Mouse (Mus musculus) embryonic facial prominence, embryonic 10.5 days (tissue): ENCODE data around the gene Il3. TPM values are rescaled to one million over a fixed set of nuclear protein-coding genes. Genes with fewer than 3 reads are reported as not detected.
A peak's percentile ranks its signal among the peaks of the same experiment; 100 is the strongest.
"Not testable (repeated sequence)": the region's sequence is repeated elsewhere in the genome, so short reads cannot be mapped to it uniquely, and the experiment has no call there.

Source experiments
- DNase-seq: peaks from one replicate; pipeline ENCODE4 v3.0.0-alpha.2; 2017; ENCODE audit warnings: low spot score
- H3K27ac ChIP-seq: fragments of 300-500 bp; sonication (generic); replicated peaks from 2 replicates; pipeline ENCODE4 v1.5.1; 2016; ENCODE audit warnings: mild to moderate bottlenecking
- H3K27me3 ChIP-seq: fragments of 300-500 bp; sonication (generic); replicated peaks from 2 replicates; pipeline ENCODE4 v1.6.1; 2016; ENCODE audit warnings: low read depth, mild to moderate bottlenecking; ENCODE audit not compliant: poor library complexity, severe bottlenecking
- H3K36me3 ChIP-seq: fragments of 300-500 bp; sonication (generic); replicated peaks from 2 replicates; pipeline ENCODE4 v1.6.1; 2016; ENCODE audit warnings: mild to moderate bottlenecking, moderate library complexity
- H3K4me1 ChIP-seq: fragments of 300-500 bp; sonication (generic); 2 replicates; pipeline ENCODE4 v1.6.1; 2016
- H3K4me3 ChIP-seq: fragments of 300-500 bp; sonication (generic); 2 replicates; pipeline ENCODE4 v1.5.1; 2016; ENCODE audit warnings: mild to moderate bottlenecking, moderate library complexity
- H3K9me3 ChIP-seq: fragments of 300-500 bp; sonication (generic); 2 replicates; pipeline ENCODE4 v1.6.1; 2016; ENCODE audit warnings: mild to moderate bottlenecking
- WGBS: fragments of 180-500 bp; shearing (Covaris S2); methylation state at CpG from one replicate; pipeline ENCODE4 v1.1.7; 2016; 5-methylcytosine and 5-hydroxymethylcytosine counted together
- polyA plus RNA-seq: library from polyadenylated mRNA; unstranded; fragments of >200 nt; fragmentation: Nextera tagmentation; extraction: Ambion mirVana; gene quantifications from 2 replicates; pipeline ENCODE4 v1.2.1, GENCODE M21; 2016

Il3 gene
- polyA plus RNA-seq, 1 experiment from 2014 or later = not detected

DNA sequence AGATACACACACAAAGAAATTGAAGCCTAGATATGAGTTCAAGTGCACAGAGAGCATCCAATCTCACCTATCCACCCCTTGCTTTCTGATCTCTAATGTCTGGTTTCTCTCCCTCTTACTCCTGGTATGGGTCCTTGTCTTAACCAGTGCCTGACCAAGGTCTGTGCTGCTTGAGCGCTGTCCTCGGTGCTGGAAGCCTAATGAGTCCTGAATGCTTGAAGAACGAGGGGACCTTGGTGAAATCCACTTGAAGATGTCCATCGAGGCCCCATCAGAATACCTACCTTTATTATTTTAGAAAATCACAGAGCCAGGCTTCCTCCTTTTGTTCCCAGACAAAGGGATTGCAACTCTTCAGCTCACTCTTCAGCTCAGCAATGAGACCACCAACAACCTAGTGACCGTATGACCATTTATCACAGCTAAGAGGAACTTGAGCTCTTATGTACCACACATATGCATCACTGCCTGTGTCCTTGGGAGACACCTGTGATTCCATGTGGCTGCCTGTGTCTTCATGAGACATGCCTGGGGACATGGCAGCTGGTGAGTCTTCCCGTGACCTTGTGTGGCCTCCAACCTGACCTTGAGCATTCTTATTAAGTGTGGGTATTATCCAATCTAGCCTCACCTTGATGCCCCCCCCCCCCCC lies 36.1 kb upstream of the Il3 start:
- Histone ChIP-seq H3K27ac (no peak overlapping the region), H3K9me3 (no peaks in the 10 kb centered on the region), H3K4me3 (peak overlapping the region; percentile 76), H3K4me1 (peaks cover 21% of the 10 kb centered on the region), H3K36me3 (no peaks in the 10 kb centered on the region), H3K27me3 (peaks cover 29% of the 10 kb centered on the region)
- 23% methylated on average over 6 of the region's 6 CpGs for WGBS
- DNase-seq = peak; percentile 78

DNA sequence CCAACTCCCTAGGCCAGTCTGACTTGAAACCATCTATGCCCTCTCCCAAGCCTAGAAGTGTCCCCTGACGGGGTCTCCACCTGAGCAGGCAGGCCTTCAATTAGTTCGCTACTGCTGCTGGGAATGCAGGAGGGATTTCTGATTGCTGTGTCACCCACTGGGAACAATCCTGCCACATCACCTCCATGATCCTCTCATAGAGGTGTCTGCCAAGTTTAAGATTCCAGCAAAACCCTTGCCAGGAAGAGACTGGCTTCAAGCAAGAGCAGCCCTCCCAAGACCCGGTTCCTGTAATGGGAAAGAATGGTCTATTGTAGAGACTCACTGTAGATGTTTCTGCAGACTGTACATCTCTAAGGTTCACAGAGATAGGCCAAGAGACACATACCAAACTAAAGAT lies 35.5 kb upstream of the Il3 start:
- H3K4me3 ChIP-seq = no peak overlapping the region
- DNase-seq = no peak
- H3K27ac ChIP-seq = no peak overlapping the region
- H3K4me1 ChIP-seq = peaks cover 21% of the 10 kb centered on the region
- 85% methylated on average over 3 of the region's 3 CpGs for WGBS
- peaks cover 29% of the 10 kb centered on the region for H3K27me3 ChIP-seq
- no peaks in the 10 kb centered on the region; the same call in 1 of the 2 replicates for H3K9me3 ChIP-seq
- no peaks in the 10 kb centered on the region for H3K36me3 ChIP-seq

DNA sequence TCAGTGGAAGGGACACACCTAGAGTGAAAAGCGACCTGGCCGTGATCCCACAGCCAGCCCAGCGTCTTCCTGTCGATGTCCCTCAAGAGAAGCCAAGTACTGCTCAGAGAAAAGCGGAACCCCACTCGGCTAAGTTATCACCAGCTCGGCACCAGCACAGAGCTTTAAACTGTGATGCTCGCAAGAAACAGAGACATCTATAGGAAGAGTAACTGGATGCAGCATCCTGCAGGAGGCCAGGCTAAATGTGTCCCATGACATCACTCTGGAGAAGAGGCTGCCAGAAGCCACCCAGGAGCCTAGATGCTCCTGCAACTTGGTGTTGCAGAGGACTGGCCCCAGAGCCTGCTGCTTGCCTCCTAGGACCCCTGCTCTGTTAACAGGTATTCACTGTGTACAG lies 34.9 kb upstream of the Il3 start:
- H3K4me3 ChIP-seq = no peak overlapping the region
- peaks cover 21% of the 10 kb centered on the region for H3K4me1 ChIP-seq
- H3K27me3 ChIP-seq = peaks cover 29% of the 10 kb centered on the region
- H3K36me3 ChIP-seq = no peaks in the 10 kb centered on the region
- H3K9me3 ChIP-seq = peaks cover 3% of the 10 kb centered on the region; the same call in 1 of the 2 replicates
- DNase-seq = no peak
- WGBS = 87% methylated on average over 8 of the region's 8 CpGs
- no peak overlapping the region for H3K27ac ChIP-seq

DNA sequence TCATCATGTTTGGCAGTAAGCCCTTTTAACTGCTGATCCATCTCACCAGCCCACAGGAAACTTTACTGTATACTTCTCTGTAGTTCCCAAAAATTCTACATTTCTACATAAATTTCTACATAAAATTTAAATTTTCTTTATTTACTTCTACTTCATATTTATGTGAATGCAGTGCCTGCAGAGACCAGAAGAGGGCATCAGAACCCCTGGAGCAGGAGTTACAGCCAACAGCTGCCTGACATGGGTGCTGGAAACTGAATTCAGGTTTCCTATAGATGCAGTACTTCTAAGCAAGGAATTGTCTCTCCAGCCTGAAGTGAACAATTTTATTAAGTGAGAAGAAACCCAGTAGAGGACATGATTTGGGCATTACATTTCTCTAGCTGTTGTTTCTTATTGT lies 31.7 kb upstream of the Il3 start:
- no peaks in the 10 kb centered on the region for H3K36me3 ChIP-seq
- no peak overlapping the region for H3K27ac ChIP-seq
- no peak overlapping the region for H3K4me3 ChIP-seq
- H3K9me3 ChIP-seq = peaks cover 3% of the 10 kb centered on the region; the same call in 1 of the 2 replicates
- peaks cover 7% of the 10 kb centered on the region for H3K27me3 ChIP-seq
- H3K4me1 ChIP-seq = peaks cover 6% of the 10 kb centered on the region
- no peak for DNase-seq

DNA sequence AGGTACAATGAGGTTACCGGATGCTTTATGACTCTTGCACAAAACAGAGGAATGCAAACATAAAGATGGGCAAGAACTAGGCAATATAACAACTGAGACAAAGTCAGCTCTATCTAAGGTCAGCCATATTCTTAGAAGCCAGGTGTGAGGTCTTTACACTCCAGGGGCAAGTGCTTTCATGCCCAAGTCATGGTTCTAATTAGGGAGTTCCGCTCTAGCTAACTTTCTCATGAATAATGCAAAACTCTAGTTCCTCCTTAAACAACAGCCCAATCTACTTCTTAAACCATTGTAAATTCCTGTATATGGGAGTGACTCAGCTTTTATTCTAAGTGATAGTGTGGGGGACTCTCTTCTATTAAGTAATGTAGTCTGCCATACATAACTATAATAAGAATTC lies 30.4 kb upstream of the Il3 start:
- H3K36me3 ChIP-seq = not testable (repeated sequence)
- WGBS = 91% methylated on average over 2 of the region's 2 CpGs

DNA sequence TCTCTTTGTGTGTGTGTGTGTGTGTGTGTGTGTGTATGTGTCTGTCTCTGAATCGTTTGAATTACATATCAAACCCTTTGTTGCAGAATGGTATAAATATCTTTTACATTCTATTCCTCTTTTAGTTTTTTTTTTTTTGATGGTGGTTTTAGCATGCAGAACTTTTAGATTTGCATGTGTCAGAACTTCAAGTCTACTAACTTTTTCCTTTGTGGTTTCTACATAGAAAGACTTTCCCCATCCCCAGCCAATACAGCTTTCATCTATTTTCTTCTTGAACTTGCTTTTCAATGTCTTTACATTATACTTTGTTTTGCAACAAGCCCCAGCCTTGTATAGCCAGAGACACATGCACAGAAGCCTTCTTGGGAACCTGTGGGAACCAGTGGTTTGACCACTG lies 29.7 kb upstream of the Il3 start:
- Histone ChIP-seq H3K36me3 (no peaks in the 10 kb centered on the region), H3K27ac (no peak overlapping the region), H3K27me3 (no peaks in the 10 kb centered on the region), H3K4me1 (no peaks in the 10 kb centered on the region), H3K4me3 (no peak overlapping the region), H3K9me3 (peaks cover 3% of the 10 kb centered on the region; the same call in 1 of the 2 replicates)
- 88% methylated on average over 1 of the region's 1 CpGs for WGBS
- no peak for DNase-seq

More for the DNA sequence above, 30.4 kb upstream of the Il3 start:
- not testable (repeated sequence) for H3K4me1 ChIP-seq, H3K27ac ChIP-seq, H3K9me3 ChIP-seq, H3K4me3 ChIP-seq, H3K27me3 ChIP-seq, DNase-seq

DNA sequence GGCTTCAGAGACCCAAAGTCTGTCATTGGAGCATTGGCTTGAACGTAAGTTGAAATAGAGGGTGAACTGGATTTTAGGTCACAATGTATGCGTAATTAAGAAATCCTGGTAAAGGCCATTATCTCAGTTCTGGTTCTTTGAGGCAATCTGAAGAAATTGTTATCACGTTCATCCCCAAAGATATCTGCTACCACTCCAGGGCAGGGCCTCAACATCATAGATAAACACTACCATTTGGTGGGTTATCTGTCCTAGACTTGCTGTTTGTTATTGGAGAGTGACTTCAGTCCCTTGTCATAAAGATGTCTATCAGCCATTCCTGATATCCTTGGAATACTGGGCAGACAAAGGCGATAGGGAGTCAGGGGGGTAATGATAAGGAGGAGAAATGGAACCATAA lies 28.9 kb upstream of the Il3 start:
- Histone ChIP-seq H3K36me3 (no peaks in the 10 kb centered on the region), H3K27ac (no peak overlapping the region), H3K4me3 (no peak overlapping the region), H3K9me3 (peaks cover 3% of the 10 kb centered on the region; the same call in 1 of the 2 replicates), H3K27me3 (no peaks in the 10 kb centered on the region), H3K4me1 (no peaks in the 10 kb centered on the region)
- 83% methylated on average over 4 of the region's 4 CpGs for WGBS
- DNase-seq = no peak

DNA sequence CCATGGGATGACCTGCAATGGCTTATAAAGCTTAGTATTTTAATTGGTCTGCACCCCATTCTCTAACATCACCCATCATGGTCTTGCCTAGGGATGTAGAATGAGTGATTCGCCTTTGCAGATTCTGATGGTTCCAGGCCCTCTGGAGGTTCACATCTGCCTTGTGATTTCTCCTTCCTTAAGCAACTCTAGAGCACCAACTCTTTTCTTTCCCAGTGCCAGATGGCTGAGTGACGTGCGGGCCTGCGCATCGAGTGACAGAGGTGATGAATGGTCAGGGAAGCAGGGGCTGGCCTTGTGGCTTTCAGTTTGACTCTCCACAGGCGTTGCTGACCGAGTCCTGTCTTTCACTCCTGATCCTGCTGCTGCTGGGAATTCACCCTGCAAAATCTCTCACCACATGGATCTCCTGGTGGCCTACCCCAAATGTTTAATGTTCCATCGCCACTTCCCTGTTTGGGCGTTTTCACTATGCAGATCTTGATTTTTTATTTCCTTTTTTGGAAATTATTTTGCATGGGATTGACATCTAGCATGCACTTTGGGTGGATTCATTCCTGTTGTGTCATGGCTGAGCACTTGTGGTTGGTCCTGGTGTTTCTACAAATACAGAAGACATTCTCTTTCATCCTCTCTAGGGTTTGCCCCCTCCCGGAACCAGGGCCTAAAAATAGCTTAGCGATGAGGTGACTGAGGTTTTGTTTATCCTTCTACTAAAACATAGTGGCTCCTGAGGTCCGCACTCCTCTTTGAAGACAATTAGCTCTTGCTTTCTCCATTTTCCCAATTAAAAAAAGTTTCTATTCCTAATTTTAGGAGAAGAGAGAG lies 27.1 kb upstream of the Il3 start:
- Histone ChIP-seq H3K4me3 (no peak overlapping the region), H3K27me3 (no peaks in the 10 kb centered on the region), H3K27ac (no peak overlapping the region), H3K4me1 (no peaks in the 10 kb centered on the region), H3K36me3 (no peaks in the 10 kb centered on the region), H3K9me3 (peaks cover 3% of the 10 kb centered on the region; the same call in 1 of the 2 replicates)
- no peak for DNase-seq
- 81% methylated on average over 12 of the region's 12 CpGs for WGBS

DNA sequence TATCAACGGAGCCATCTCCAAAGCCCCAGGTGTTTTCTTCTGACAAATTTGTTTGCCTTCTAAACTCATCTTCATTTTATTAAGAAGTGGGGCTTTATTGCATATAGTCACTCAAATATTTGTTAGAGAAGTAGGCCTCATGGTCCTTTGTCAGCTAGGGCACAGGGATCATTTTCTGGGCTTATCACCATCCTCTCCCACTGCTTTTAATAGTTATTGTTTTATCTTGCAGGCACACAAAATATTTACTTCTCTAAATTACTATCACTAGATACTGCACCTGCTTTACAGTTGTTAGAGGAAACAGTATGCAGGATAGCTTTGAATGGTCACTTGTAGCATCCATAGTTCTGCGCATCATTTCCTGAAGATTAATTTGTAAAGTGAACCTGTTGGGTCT lies 25.1 kb upstream of the Il3 start:
- Histone ChIP-seq H3K4me1 (no peaks in the 10 kb centered on the region), H3K36me3 (no peaks in the 10 kb centered on the region), H3K27me3 (no peaks in the 10 kb centered on the region), H3K9me3 (no peaks in the 10 kb centered on the region), H3K4me3 (no peak overlapping the region), H3K27ac (no peak overlapping the region)
- WGBS = 83% methylated on average over 2 of the region's 2 CpGs
- no peak for DNase-seq

DNA sequence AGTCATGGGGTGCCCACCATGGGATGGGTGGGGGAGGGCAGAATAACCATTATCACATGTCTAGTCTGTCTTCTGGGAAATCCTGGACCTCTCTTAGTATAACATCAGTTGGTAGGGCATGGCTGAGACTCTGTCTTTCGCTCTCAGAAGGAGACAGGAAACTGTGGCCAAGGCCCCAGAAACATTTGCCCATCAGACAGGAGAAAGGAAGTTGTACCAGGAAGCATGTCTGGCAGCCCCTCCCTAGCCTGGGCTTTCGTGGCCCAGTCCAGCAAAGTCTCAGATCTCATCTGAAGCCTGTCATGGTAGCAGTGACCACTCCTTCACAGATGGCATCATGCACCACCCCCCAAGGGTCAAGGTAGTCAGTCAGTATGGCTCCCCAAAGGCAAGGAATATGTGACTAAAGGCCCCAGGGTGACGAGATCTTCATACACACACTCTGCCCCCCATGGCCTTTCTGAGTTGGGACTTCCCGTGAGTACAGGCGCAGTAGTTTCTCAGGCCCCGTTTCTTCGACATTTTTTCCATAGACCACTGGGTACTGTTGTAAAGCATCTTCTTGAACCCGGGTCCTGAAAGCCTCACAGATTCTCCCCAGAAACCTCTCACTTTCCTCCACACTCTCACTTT lies 20.9 kb upstream of the Il3 start:
- no peaks in the 10 kb centered on the region for H3K36me3 ChIP-seq
- 85% methylated on average over 8 of the region's 8 CpGs for WGBS
- no peaks in the 10 kb centered on the region for H3K4me1 ChIP-seq
- H3K9me3 ChIP-seq = no peaks in the 10 kb centered on the region
- H3K4me3 ChIP-seq = no peak overlapping the region
- no peak overlapping the region for H3K27ac ChIP-seq
- no peaks in the 10 kb centered on the region for H3K27me3 ChIP-seq
- no peak for DNase-seq

DNA sequence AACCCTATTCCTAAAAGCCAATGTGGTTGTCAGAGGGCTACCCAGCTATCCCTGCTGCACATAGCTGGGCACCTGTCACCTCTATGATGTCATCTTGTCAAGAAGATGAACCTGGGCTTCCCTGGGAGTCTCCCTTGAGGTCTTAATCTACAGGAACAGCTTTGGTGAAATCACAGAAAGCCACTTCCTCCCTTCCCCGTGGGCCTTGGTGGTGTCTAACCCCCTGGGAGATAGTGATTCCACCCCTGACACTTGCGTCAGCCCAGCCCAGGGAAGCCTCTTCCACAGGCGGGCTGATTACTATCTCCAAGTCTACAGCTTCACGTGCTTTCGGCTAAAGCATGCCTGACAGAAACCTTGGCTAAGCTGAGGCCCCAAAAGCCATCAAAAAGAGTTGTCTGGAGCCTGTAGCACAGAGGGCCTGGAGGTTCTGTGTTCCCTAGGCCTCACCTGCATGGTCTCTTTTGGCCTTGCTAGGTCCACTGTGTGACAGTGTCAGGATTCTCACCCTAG lies 4.4 kb upstream of the Il3 start:
- 85% methylated on average over 5 of the region's 5 CpGs for WGBS
- Histone ChIP-seq H3K36me3 (no peaks in the 10 kb centered on the region), H3K27me3 (no peaks in the 10 kb centered on the region), H3K9me3 (no peaks in the 10 kb centered on the region), H3K4me3 (no peak overlapping the region), H3K27ac (no peak overlapping the region), H3K4me1 (no peaks in the 10 kb centered on the region)
- no peak for DNase-seq

DNA sequence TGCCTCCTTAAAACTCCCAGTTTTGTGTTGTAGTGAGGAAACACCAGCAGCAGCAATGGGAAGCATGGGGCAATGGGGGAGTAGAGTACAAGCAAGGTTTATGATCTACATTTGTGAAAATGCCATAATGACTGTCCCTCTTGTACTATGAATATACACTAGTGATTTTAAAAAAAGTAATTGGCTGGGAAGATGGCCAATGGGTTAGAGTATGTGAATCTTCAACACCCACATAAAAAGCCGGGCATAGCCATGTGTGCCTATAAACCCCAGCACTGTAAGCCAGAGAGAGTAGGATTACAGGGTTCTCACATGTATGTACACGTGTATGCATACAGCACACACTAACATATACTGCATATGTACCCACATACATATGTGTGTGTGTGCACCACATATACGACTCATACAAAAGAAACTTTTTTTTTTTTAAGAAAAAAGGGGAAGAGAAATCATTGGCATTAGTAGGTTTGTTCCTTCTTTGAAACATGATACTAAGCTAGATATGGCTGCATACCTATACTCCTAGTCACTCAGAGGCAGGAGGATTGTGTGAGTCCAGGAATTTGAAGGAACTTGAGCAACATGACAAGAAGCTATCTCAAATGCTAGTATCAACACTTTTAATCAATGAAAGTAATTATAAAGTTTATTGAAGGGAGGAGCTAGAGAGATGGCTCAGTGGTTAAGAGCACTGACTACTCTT lies 2.3 kb upstream of the Il3 start:
- no peaks in the 10 kb centered on the region for H3K4me1 ChIP-seq
- H3K27me3 ChIP-seq = no peaks in the 10 kb centered on the region
- WGBS = 79% methylated on average over 3 of the region's 3 CpGs
- no peaks in the 10 kb centered on the region for H3K9me3 ChIP-seq
- H3K4me3 ChIP-seq = no peak overlapping the region
- H3K36me3 ChIP-seq = no peaks in the 10 kb centered on the region
- no peak overlapping the region for H3K27ac ChIP-seq
- no peak for DNase-seq
